Mouse (Mus musculus) liver, embryonic 12.5 days (tissue): Measurements from ENCODE around the gene Coq10a. TPM values are rescaled to one million over a fixed set of nuclear protein-coding genes. Genes with fewer than 3 reads are reported as not detected.

Source experiments
- ATAC-seq: fragments of 200-750 bp; cut with Nextera tagmentation; 2 replicates; pipeline ENCODE4 v1.8.0; 2017; ENCODE audit warnings: moderate number of reproducible peaks, mild to moderate bottlenecking, moderate library complexity
- H3K27ac ChIP-seq: fragments of 300-500 bp; sonication (generic); 2 replicates; pipeline ENCODE4 v1.5.1; 2016; ENCODE audit warnings: mild to moderate bottlenecking
- H3K27me3 ChIP-seq: fragments of 300-500 bp; sonication (generic); replicated peaks from 2 replicates; pipeline ENCODE4 v1.6.1; 2016; ENCODE audit warnings: mild to moderate bottlenecking, moderate library complexity
- H3K36me3 ChIP-seq: fragments of 300-500 bp; sonication (generic); 2 replicates; pipeline ENCODE4 v1.6.1; 2016; ENCODE audit warnings: mild to moderate bottlenecking, moderate library complexity
- H3K4me1 ChIP-seq: fragments of 300-500 bp; sonication (generic); 2 replicates; pipeline ENCODE4 v1.6.1; 2016
- H3K4me2 ChIP-seq: fragments of 300-500 bp; sonication (generic); 2 replicates; pipeline ENCODE4 v1.6.1; 2016; ENCODE audit warnings: mild to moderate bottlenecking, moderate library complexity
- H3K4me3 ChIP-seq: fragments of 300-500 bp; sonication (generic); 2 replicates; pipeline ENCODE4 v1.5.1; 2016; ENCODE audit warnings: mild to moderate bottlenecking, moderate library complexity
- H3K9ac ChIP-seq: fragments of 300-500 bp; sonication (generic); 2 replicates; pipeline ENCODE4 v1.6.1; 2016; ENCODE audit warnings: mild to moderate bottlenecking, moderate library complexity
- H3K9me3 ChIP-seq: fragments of 300-500 bp; sonication (generic); replicated peaks from 2 replicates; pipeline ENCODE4 v1.6.1; 2016; ENCODE audit warnings: mild to moderate bottlenecking, moderate library complexity
- WGBS: fragments of 180-500 bp; shearing (Covaris S2); methylation state at CpG from one replicate; pipeline ENCODE4 v1.1.7; 2016; ENCODE audit not compliant: insufficient replicate concordance; 5-methylcytosine and 5-hydroxymethylcytosine counted together
- microRNA-seq: library from miRNA; unstranded; fragments of <30 nt; microRNA quantifications from one replicate; pipeline ENCODE4, GENCODE M21; 2017
- polyA plus RNA-seq: library from polyadenylated mRNA; unstranded; fragments of >200 nt; fragmentation: Nextera tagmentation; extraction: Ambion mirVana; gene quantifications from 2 replicates; pipeline ENCODE4 v1.2.1, GENCODE M21; 2016

The Coq10a gene
- polyA plus RNA-seq, 1 experiment from 2014 or later: 8.7 TPM

- WGBS: 46% methylated on average over 12 of the region's 12 CpGs
- H3K36me3 ChIP-seq: peaks cover 57% of the 10 kb centered on the region
- peak overlapping the region; percentile 92 for H3K9ac ChIP-seq
- H3K9me3 ChIP-seq: no peaks in the 10 kb centered on the region
- no peak for ATAC-seq
- 0 out of 2 replicates have a peak overlapping the region, but pooled peaks have one; percentile 17 for H3K27ac ChIP-seq
- peaks cover 22% of the 10 kb centered on the region for H3K4me1 ChIP-seq
- peak overlapping the region; percentile 84 for H3K4me3 ChIP-seq
- no peaks in the 10 kb centered on the region for H3K27me3 ChIP-seq
- H3K4me2 ChIP-seq: peak overlapping the region; percentile 87
These were observed 47.2 kb downstream of the Coq10a start for GRCm38 (mm10) chr10:128321641-128322040.

- Histone ChIP-seq H3K4me2 (no peak overlapping the region), H3K4me3 (no peak overlapping the region), H3K9me3 (no peaks in the 10 kb centered on the region), H3K36me3 (peaks cover 99% of the 10 kb centered on the region), H3K4me1 (peaks cover 9% of the 10 kb centered on the region), H3K9ac (no peak overlapping the region), H3K27ac (no peak overlapping the region), H3K27me3 (no peaks in the 10 kb centered on the region)
- peak; percentile 68 for ATAC-seq
- 75% methylated on average over 8 of the region's 8 CpGs for WGBS
These were observed 53.2 kb downstream of the Coq10a start for GRCm38 (mm10) chr10:128315578-128315977.

Small RNA genes lying within 50 kb of the gene (microRNA-seq; reads per million reads assigned to microRNA genes)
- not detected for gene Gm25361
- not detected for gene Gm26308
- not detected for gene Mir6914
- 1.1 reads per million for gene Mir6915

Other genes with a start within 250 kb of the Coq10a start
- gene Rbms2, start 188.7 kb downstream of the Coq10a start, polyA plus RNA-seq: 8.7 and 10.1 TPM in 2 replicates
- gene Gls2, start 174.5 kb downstream of the Coq10a start, polyA plus RNA-seq: 1.8 and 2.8 TPM in 2 replicates
- 24.1 and 25.1 TPM in 2 replicates for gene Spryd4, start 157.2 kb downstream of the Coq10a start, polyA plus RNA-seq
- not detected in 2 replicates for gene Mip, start 143.2 kb downstream of the Coq10a start, polyA plus RNA-seq
- 45.2 and 46.5 TPM in 2 replicates for gene Timeless, start 136.9 kb downstream of the Coq10a start, polyA plus RNA-seq
- gene Apon, start 114.9 kb downstream of the Coq10a start, polyA plus RNA-seq: 0.31 and 0.51 TPM in 2 replicates
- 27.2 and 28.2 TPM in 2 replicates for gene Apof, start 100.3 kb downstream of the Coq10a start, polyA plus RNA-seq
- gene Stat2, start 98.4 kb downstream of the Coq10a start, polyA plus RNA-seq: 8.4 and 8.8 TPM in 2 replicates
- not detected in 2 replicates for gene Il23a, start 70.2 kb downstream of the Coq10a start, polyA plus RNA-seq
- gene Pan2, start 65.7 kb downstream of the Coq10a start, polyA plus RNA-seq: 17.9 and 18.3 TPM in 2 replicates
- 107 and 114 TPM in 2 replicates for gene Cnpy2, start 46.5 kb downstream of the Coq10a start, polyA plus RNA-seq
- 183 and 187 TPM in 2 replicates for gene Cs, start 31.3 kb downstream of the Coq10a start, polyA plus RNA-seq
- gene Ankrd52, start 8.1 kb upstream of the Coq10a start, polyA plus RNA-seq: 9.3 TPM in 2 replicates
- 22.7 and 23.0 TPM in 2 replicates for gene Slc39a5, start 32.2 kb upstream of the Coq10a start, polyA plus RNA-seq
- 64.1 and 66.1 TPM in 2 replicates for gene Nabp2, start 42.5 kb upstream of the Coq10a start, polyA plus RNA-seq
- 14.2 and 14.8 TPM in 2 replicates for gene Rnf41, start 42.7 kb upstream of the Coq10a start, polyA plus RNA-seq
- gene Smarcc2, start 90.3 kb upstream of the Coq10a start, polyA plus RNA-seq: 34.9 and 40.3 TPM in 2 replicates
- gene Myl6, start 125.1 kb upstream of the Coq10a start, polyA plus RNA-seq: 533 and 540 TPM in 2 replicates
- 1.3 and 1.6 TPM in 2 replicates for gene Myl6b, start 129.7 kb upstream of the Coq10a start, polyA plus RNA-seq
- 15.0 and 16.0 TPM in 2 replicates for gene Esyt1, start 156.9 kb upstream of the Coq10a start, polyA plus RNA-seq
- gene Zc3h10, start 178.8 kb upstream of the Coq10a start, polyA plus RNA-seq: 7.7 and 8.1 TPM in 2 replicates
- gene Rpl41, start 180.3 kb upstream of the Coq10a start, polyA plus RNA-seq: 2,924 and 3,037 TPM in 2 replicates
- 233 and 242 TPM in 2 replicates for gene Pa2g4, start 197.0 kb upstream of the Coq10a start, polyA plus RNA-seq
- gene Erbb3, start 220.7 kb upstream of the Coq10a start, polyA plus RNA-seq: 1.8 TPM in 2 replicates